Mouse (Mus musculus) ES-Bruce4 (cell line): ENCODE results near the gene Plau.

Experiments used
- CTCF ChIP-seq: IDR thresholded peaks from one replicate; pipeline ENCODE4 v1.8.1; 2011; ENCODE audit warnings: low read depth, low read length
- EP300 ChIP-seq: IDR thresholded peaks from 2 replicates; pipeline ENCODE4 v1.6.1; 2011; ENCODE audit warnings: low read depth, low read length; ENCODE audit not compliant: insufficient read depth
- POLR2A ChIP-seq: IDR thresholded peaks from one replicate; pipeline ENCODE4 v1.8.1; 2011; ENCODE audit warnings: low read length; ENCODE audit not compliant: insufficient read depth

- TF ChIP-seq POLR2A = no peak
- no peak for TF ChIP-seq CTCF
- no peak for TF ChIP-seq EP300
These were observed 15.3 kb downstream of the Plau start for GRCm38 (mm10) chr14:20851776-20852175.
